Mouse (Mus musculus) myocyte (in vitro differentiated cells): ENCODE results near the gene Lcn10.

ENCODE experiments used
- CEBPB ChIP-seq: IDR thresholded peaks from 2 replicates; pipeline ENCODE4 v1.6.1; 2011; ENCODE audit warnings: mild to moderate bottlenecking, moderate library complexity; ENCODE audit not compliant: poor library complexity, insufficient read depth, severe bottlenecking
- E2F4 ChIP-seq: IDR thresholded peaks from one replicate; pipeline ENCODE4 v1.6.1; 2011; ENCODE audit warnings: mild to moderate bottlenecking, control low read depth, moderate library complexity; ENCODE audit not compliant: insufficient read depth
- MAX ChIP-seq: IDR thresholded peaks from one replicate; pipeline ENCODE4 v1.6.1; 2011; ENCODE audit warnings: low read depth, mild to moderate bottlenecking, control low read depth
- POLR2A ChIP-seq: IDR thresholded peaks from one replicate; pipeline ENCODE4 v1.6.1; 2011; ENCODE audit warnings: low read depth, mild to moderate bottlenecking, control low read depth, moderate library complexity; ENCODE audit not compliant: insufficient read length
- POLR2AphosphoS2 ChIP-seq: IDR thresholded peaks from one replicate; pipeline ENCODE4 v1.6.1; 2011; ENCODE audit warnings: low read depth, control low read depth; ENCODE audit not compliant: insufficient read length
- TCF3 ChIP-seq: IDR thresholded peaks from one replicate; pipeline ENCODE4 v1.6.1; 2011; ENCODE audit warnings: low read depth, control low read depth; ENCODE audit not compliant: insufficient read length
- USF1 ChIP-seq: IDR thresholded peaks from one replicate; pipeline ENCODE4 v1.6.1; 2011; ENCODE audit warnings: low read depth, mild to moderate bottlenecking, control low read depth, moderate library complexity

- TF ChIP-seq POLR2A (no peak), MAX (no peak), TCF3 (no peak), E2F4 (no peak), USF1 (no peak), CEBPB (no peak), POLR2AphosphoS2 (no peak)
Measured at GRCm38 (mm10) chr2:25676486-25676885, 6.0 kb upstream of the Lcn10 start, which contains the start of gene Lcn6.
